Mouse (Mus musculus): ENCODE results near the gene Ube2c. TPM values are rescaled to one million over a fixed set of nuclear protein-coding genes. Genes with fewer than 3 reads are reported as not detected.

Gene Ube2c
- polyA plus RNA-seq, 2 experiments, result 465 to 533 TPM

- Histone ChIP-seq H3K4me3 (ENCODE audit: insufficient read depth in 1 of 2, low read depth in 2 of 2, low read length in 2 of 2) (no peak overlapping the region), H3K27me3 (ENCODE audit: control insufficient read depth, insufficient read depth, low read length) (no peaks in the 10 kb centered on the region), H3K36me3 (replicated peaks; ENCODE audit: control insufficient read depth, insufficient read depth, low read depth) (peaks cover 86% of the 10 kb centered on the region), H3K4me1 (replicated peaks; ENCODE audit: control insufficient read depth in 2 of 2, insufficient read depth in 2 of 2, low read length in 1 of 2) (peaks cover 53 to 59% of the 10 kb centered on the region in 2 experiments), H3K4me2 (ENCODE audit: low read depth) (peak overlapping the region; percentile 61), H3K27ac (peak overlapping the region; percentile 92), H3K9me3 (ENCODE audit: control insufficient read depth, low read length) (no peaks in the 10 kb centered on the region), H3K9ac (replicated peaks) (peak overlapping the region; percentile 73)
- DNase-seq (ENCODE audit: low read depth in 3 of 3, low spot score in 3 of 3), result peak; percentile 78 to 82 (median 81)
- TF ChIP-seq EP300 (IDR thresholded peaks at IDR 0.05; ENCODE audit: low read depth) (peak; percentile 94), CTCF (IDR thresholded peaks at IDR 0.05; ENCODE audit: low read depth) (peak; percentile 3; the same call in 1 of the 2 replicates)
- peak; percentile 88 for ATAC-seq (ENCODE audit: insufficient read depth)
- 62% methylated on average over 2 of the region's 2 CpGs for WGBS (ENCODE audit: insufficient replicate concordance)
Observed at GRCm38 (mm10) chr2:164761502-164761901, 8.2 kb upstream of the Ube2c start.

GRCm38 (mm10) chr2:164761971-164762370 lies 7.7 kb upstream of the Ube2c start:
- peaks cover 53 to 59% of the 10 kb centered on the region in 2 experiments for H3K4me1 ChIP-seq (replicated peaks; ENCODE audit: control insufficient read depth in 2 of 2, insufficient read depth in 2 of 2, low read length in 1 of 2)
- H3K27ac ChIP-seq, result peak overlapping the region; percentile 92
- peaks cover 86% of the 10 kb centered on the region for H3K36me3 ChIP-seq (replicated peaks; ENCODE audit: control insufficient read depth, insufficient read depth, low read depth)
- no peaks in the 10 kb centered on the region for H3K9me3 ChIP-seq (ENCODE audit: control insufficient read depth, low read length)
- DNase-seq (ENCODE audit: low read depth in 3 of 3, low spot score in 3 of 3), result no peak
- no peak for TF ChIP-seq EP300 (IDR thresholded peaks at IDR 0.05; ENCODE audit: low read depth)
- TF ChIP-seq CTCF (IDR thresholded peaks at IDR 0.05; ENCODE audit: low read depth), result no peak
- 75% methylated on average over 4 of the region's 4 CpGs for WGBS (ENCODE audit: insufficient replicate concordance)
- H3K4me2 ChIP-seq (ENCODE audit: low read depth), result peak overlapping the region; percentile 61
- peak; percentile 3; the same call in 1 of the 2 replicates for ATAC-seq (ENCODE audit: insufficient read depth)
- H3K27me3 ChIP-seq (ENCODE audit: control insufficient read depth, insufficient read depth, low read length), result no peaks in the 10 kb centered on the region
- H3K4me3 ChIP-seq (ENCODE audit: insufficient read depth in 1 of 2, low read depth in 2 of 2, low read length in 2 of 2), result no peak overlapping the region
- H3K9ac ChIP-seq (replicated peaks), result peak overlapping the region; percentile 73

- TF ChIP-seq EP300 (IDR thresholded peaks at IDR 0.05; ENCODE audit: low read depth) (no peak), CTCF (IDR thresholded peaks at IDR 0.05; ENCODE audit: low read depth) (no peak)
- no peak overlapping the region for H3K4me3 ChIP-seq (ENCODE audit: insufficient read depth in 1 of 2, low read depth in 2 of 2, low read length in 2 of 2)
- DNase-seq (ENCODE audit: low read depth in 3 of 3, low spot score in 3 of 3) (no peak), ATAC-seq (ENCODE audit: insufficient read depth) (no peak)
- H3K4me1 ChIP-seq (replicated peaks; ENCODE audit: control insufficient read depth in 2 of 2, insufficient read depth in 2 of 2, low read length in 1 of 2), result peaks cover 53 to 59% of the 10 kb centered on the region in 2 experiments
- peaks cover 86% of the 10 kb centered on the region for H3K36me3 ChIP-seq (replicated peaks; ENCODE audit: control insufficient read depth, insufficient read depth, low read depth)
- peak overlapping the region; percentile 92 for H3K27ac ChIP-seq
- WGBS (ENCODE audit: insufficient replicate concordance), result 79% methylated on average over 7 of the region's 7 CpGs
- H3K27me3 ChIP-seq (ENCODE audit: control insufficient read depth, insufficient read depth, low read length), result no peaks in the 10 kb centered on the region
- no peaks in the 10 kb centered on the region for H3K9me3 ChIP-seq (ENCODE audit: control insufficient read depth, low read length)
- H3K9ac ChIP-seq (replicated peaks), result no peak overlapping the region; the same call in none of the 2 replicates
- H3K4me2 ChIP-seq (ENCODE audit: low read depth), result peak overlapping the region; percentile 11; the same call in 1 of the 2 replicates
Observed at GRCm38 (mm10) chr2:164762593-164762992, 7.1 kb upstream of the Ube2c start.

GRCm38 (mm10) chr2:164765841-164766240 lies 3.9 kb upstream of the Ube2c start:
- DNase-seq (ENCODE audit: low read depth in 3 of 3, low spot score in 3 of 3), result no peak
- Histone ChIP-seq H3K9me3 (ENCODE audit: control insufficient read depth, low read length) (no peaks in the 10 kb centered on the region), H3K27me3 (ENCODE audit: control insufficient read depth, insufficient read depth, low read length) (no peaks in the 10 kb centered on the region), H3K9ac (replicated peaks) (no peak overlapping the region), H3K4me2 (ENCODE audit: low read depth) (no peak overlapping the region), H3K4me3 (ENCODE audit: insufficient read depth in 1 of 2, low read depth in 2 of 2, low read length in 2 of 2) (no peak overlapping the region), H3K4me1 (replicated peaks; ENCODE audit: control insufficient read depth in 2 of 2, insufficient read depth in 2 of 2, low read length in 1 of 2) (peaks cover 29 to 33% of the 10 kb centered on the region in 2 experiments), H3K36me3 (replicated peaks; ENCODE audit: control insufficient read depth, insufficient read depth, low read depth) (peaks cover 72% of the 10 kb centered on the region), H3K27ac (peak overlapping the region; percentile 30)
- TF ChIP-seq CTCF (IDR thresholded peaks at IDR 0.05; ENCODE audit: low read depth) (no peak), EP300 (IDR thresholded peaks at IDR 0.05; ENCODE audit: low read depth) (no peak)
- no peak for ATAC-seq (ENCODE audit: insufficient read depth)
- 81% methylated on average over 3 of the region's 3 CpGs for WGBS (ENCODE audit: insufficient replicate concordance)

GRCm38 (mm10) chr2:164767812-164768540 lies 1.7 kb upstream of the Ube2c start:
- no peaks in the 10 kb centered on the region for H3K9me3 ChIP-seq (ENCODE audit: control insufficient read depth, low read length)
- H3K36me3 ChIP-seq (replicated peaks; ENCODE audit: control insufficient read depth, insufficient read depth, low read depth), result peaks cover 73% of the 10 kb centered on the region
- DNase-seq (ENCODE audit: low read depth in 3 of 3, low spot score in 3 of 3), result no peak
- H3K27ac ChIP-seq, result peak overlapping the region; percentile 44
- peaks cover 21 to 27% of the 10 kb centered on the region in 2 experiments for H3K4me1 ChIP-seq (replicated peaks; ENCODE audit: control insufficient read depth in 2 of 2, insufficient read depth in 2 of 2, low read length in 1 of 2)
- no peak for TF ChIP-seq EP300 (IDR thresholded peaks at IDR 0.05; ENCODE audit: low read depth)
- TF ChIP-seq CTCF (IDR thresholded peaks at IDR 0.05; ENCODE audit: low read depth), result no peak
- H3K4me2 ChIP-seq (ENCODE audit: low read depth), result peak overlapping the region; percentile 75
- WGBS (ENCODE audit: insufficient replicate concordance), result 89% methylated on average over 15 of the region's 15 CpGs
- ATAC-seq (ENCODE audit: insufficient read depth), result no peak
- H3K4me3 ChIP-seq (ENCODE audit: insufficient read depth in 1 of 2, low read depth in 2 of 2, low read length in 2 of 2), result 0 out of 4 replicates have a peak overlapping the region, but pooled peaks of 1 of the 2 experiments have one; percentile 1
- no peaks in the 10 kb centered on the region for H3K27me3 ChIP-seq (ENCODE audit: control insufficient read depth, insufficient read depth, low read length)
- no peak overlapping the region for H3K9ac ChIP-seq (replicated peaks)

All from liver, embryonic 14.5 days (tissue).